Mouse (Mus musculus): ENCODE results near the gene Nek5. TPM values are rescaled to one million over a fixed set of nuclear protein-coding genes. Genes with fewer than 3 reads are reported as not detected.

Nek5 gene
- polyA plus RNA-seq (2015; fragmentation: Illumina TruSeq; extraction: RNeasy Lipid Tissue Mini Kit (QIAGEN cat#74804); ENCODE audit: insufficient read depth, low replicate concordance) = 0.14 TPM

DNA sequence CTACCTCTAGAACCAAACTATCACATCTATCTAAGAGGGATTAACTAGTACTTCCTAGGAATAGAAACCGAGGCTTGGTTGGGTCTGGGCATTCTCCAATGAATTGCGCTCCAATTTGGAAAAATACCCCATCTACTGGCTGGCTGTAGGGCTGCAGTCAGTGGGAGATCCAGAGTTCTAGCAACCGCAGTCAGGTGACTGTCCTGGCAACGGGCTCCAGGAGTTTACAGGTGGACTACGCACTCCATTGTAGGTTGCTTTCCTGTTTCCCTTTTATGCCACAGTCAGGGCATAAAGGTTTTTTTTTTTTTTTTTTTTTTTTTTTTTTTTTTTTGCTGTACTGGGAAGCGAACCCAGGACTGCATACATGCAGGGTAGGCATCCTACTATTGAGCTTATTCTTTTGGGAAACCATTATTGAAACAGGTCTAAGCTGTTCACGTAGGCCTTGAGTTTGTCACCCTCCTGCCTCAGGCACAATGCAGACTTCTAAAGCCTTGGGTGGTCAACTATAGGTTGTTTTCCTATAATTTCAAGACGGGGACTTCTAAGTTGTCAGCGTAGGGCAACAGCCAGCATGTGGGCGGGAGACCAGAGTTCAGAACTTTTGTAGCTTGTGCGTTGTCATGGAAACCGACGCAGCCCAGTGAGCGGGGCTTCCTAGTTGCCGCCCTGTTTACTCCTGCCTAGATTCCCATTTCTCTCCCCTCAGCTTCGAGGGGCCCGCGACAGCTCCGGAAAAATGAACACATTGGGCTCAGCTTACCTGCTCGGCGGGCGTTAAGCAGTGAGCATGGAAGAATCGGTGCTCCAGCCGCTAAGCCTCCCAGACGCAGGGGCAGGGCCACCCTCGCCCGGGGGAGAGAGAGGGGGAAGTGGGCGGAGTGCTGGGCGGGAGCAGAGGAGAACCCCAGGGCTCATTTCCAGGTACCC lies at the start of gene Nek5:
Gene Nek5, minus strand, starts transcription at position 834 of the 933 bp plus-strand sequence.

DNA sequence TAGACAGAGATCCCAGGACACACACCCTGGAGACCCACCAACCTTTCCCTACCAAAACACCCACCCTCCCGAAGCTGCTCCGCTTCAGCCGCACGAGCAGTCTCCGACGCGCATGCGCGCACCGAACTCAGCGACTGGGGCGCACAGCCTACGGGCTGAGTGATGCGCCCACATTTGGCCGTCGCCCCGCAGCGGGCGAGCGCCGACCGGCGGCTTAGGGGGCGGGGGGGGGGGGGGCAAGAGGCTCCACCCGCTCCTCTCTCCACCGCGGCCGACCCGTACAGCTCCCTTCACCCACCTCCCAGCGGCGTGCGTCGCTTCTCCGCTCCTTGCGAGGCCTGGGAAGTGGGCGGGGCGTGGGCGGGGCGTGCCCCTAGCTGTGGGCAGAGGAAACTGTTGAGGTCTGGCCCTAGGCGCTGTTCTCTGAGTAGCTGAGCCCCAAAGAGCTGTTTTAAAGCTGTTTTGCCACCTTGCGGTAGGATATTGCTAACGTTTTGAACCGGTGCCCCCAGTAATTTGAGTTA lies 41.3 kb upstream of the Nek5 start, which contains the start of gene Nek3:
Gene Nek3, minus strand, starts transcription at position 356 of the 524 bp plus-strand sequence.

DNA sequence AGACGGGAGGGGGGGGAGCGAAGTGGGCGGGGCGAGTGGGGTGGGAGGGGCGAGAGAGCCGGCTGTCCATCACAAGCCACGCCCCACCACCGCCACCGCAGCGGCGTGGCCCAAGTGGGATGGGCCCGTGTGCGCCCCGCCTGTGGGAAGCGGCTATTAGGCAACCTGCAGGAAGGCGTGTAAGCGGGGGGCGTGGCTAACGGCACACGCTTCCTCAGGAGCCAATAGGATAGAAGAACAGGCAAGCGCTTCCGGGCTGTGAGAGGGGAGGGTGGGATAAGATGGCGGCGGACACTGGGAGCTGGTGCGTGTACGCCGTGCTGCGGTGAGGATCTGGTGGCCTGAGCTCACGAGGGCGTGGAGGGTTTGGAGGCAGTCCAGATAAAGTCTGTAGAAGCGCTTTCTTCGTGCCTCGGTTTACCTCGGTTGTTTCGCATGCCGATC lies 64.4 kb downstream of the Nek5 start, which contains the start of gene Alg11:
Gene Alg11, plus strand, starts transcription at position 276 of the 444 bp plus-strand sequence.

GRCm38 (mm10) chr8:22059821-22060445 lies 64.9 kb downstream of the Nek5 start, which contains the start of gene Atp7b:
Gene Atp7b, minus strand, starts transcription at chr8:22060305.

Other genes with a start within 250 kb of the Nek5 start
- gene Defb9, start 239.6 kb downstream of the Nek5 start, polyA plus RNA-seq (2015; fragmentation: Illumina TruSeq; extraction: RNeasy Lipid Tissue Mini Kit (QIAGEN cat#74804); ENCODE audit: insufficient read depth, low replicate concordance) = not detected
- not detected for gene Defb11, start 218.6 kb downstream of the Nek5 start, polyA plus RNA-seq (2015; fragmentation: Illumina TruSeq; extraction: RNeasy Lipid Tissue Mini Kit (QIAGEN cat#74804); ENCODE audit: insufficient read depth, low replicate concordance)
- gene Defb15, start 192.3 kb downstream of the Nek5 start, polyA plus RNA-seq (2015; fragmentation: Illumina TruSeq; extraction: RNeasy Lipid Tissue Mini Kit (QIAGEN cat#74804); ENCODE audit: insufficient read depth, low replicate concordance) = not detected
- not detected for gene Defb35, start 186.7 kb downstream of the Nek5 start, polyA plus RNA-seq (2015; fragmentation: Illumina TruSeq; extraction: RNeasy Lipid Tissue Mini Kit (QIAGEN cat#74804); ENCODE audit: insufficient read depth, low replicate concordance)
- gene Defb13, start 178.3 kb downstream of the Nek5 start, polyA plus RNA-seq (2015; fragmentation: Illumina TruSeq; extraction: RNeasy Lipid Tissue Mini Kit (QIAGEN cat#74804); ENCODE audit: insufficient read depth, low replicate concordance) = not detected
- gene Fam90a1a, start 166.3 kb downstream of the Nek5 start, polyA plus RNA-seq (2015; fragmentation: Illumina TruSeq; extraction: RNeasy Lipid Tissue Mini Kit (QIAGEN cat#74804); ENCODE audit: insufficient read depth, low replicate concordance) = not detected
- not detected for gene Ccdc70, start 155.3 kb downstream of the Nek5 start, polyA plus RNA-seq (2015; fragmentation: Illumina TruSeq; extraction: RNeasy Lipid Tissue Mini Kit (QIAGEN cat#74804); ENCODE audit: insufficient read depth, low replicate concordance)
- 0.51 TPM for gene Atp7b, start 64.7 kb downstream of the Nek5 start, polyA plus RNA-seq (2015; fragmentation: Illumina TruSeq; extraction: RNeasy Lipid Tissue Mini Kit (QIAGEN cat#74804); ENCODE audit: insufficient read depth, low replicate concordance)
- gene Alg11, start 64.3 kb downstream of the Nek5 start, polyA plus RNA-seq (2015; fragmentation: Illumina TruSeq; extraction: RNeasy Lipid Tissue Mini Kit (QIAGEN cat#74804); ENCODE audit: insufficient read depth, low replicate concordance) = 17.3 TPM
- 6.5 TPM for gene Nek3, start 41.4 kb upstream of the Nek5 start, polyA plus RNA-seq (2015; fragmentation: Illumina TruSeq; extraction: RNeasy Lipid Tissue Mini Kit (QIAGEN cat#74804); ENCODE audit: insufficient read depth, low replicate concordance)
- 9.3 TPM for gene Ckap2, start 60.8 kb upstream of the Nek5 start, polyA plus RNA-seq (2015; fragmentation: Illumina TruSeq; extraction: RNeasy Lipid Tissue Mini Kit (QIAGEN cat#74804); ENCODE audit: insufficient read depth, low replicate concordance)
- 24.8 TPM for gene Vps36, start 67.8 kb upstream of the Nek5 start, polyA plus RNA-seq (2015; fragmentation: Illumina TruSeq; extraction: RNeasy Lipid Tissue Mini Kit (QIAGEN cat#74804); ENCODE audit: insufficient read depth, low replicate concordance)
- 2.6 TPM for gene Thsd1, start 102.3 kb upstream of the Nek5 start, polyA plus RNA-seq (2015; fragmentation: Illumina TruSeq; extraction: RNeasy Lipid Tissue Mini Kit (QIAGEN cat#74804); ENCODE audit: insufficient read depth, low replicate concordance)
- not detected for gene Tpte, start 158.4 kb upstream of the Nek5 start, polyA plus RNA-seq (2015; fragmentation: Illumina TruSeq; extraction: RNeasy Lipid Tissue Mini Kit (QIAGEN cat#74804); ENCODE audit: insufficient read depth, low replicate concordance)

Measured in spleen, adult 10 weeks (tissue).